Mouse (Mus musculus) midbrain, embryonic 11.5 days (tissue): Measurements from ENCODE around the gene Asap2. TPM values are rescaled to one million over a fixed set of nuclear protein-coding genes. Genes with fewer than 3 reads are reported as not detected.

Experiments used
- ATAC-seq: fragments of 200-750 bp; cut with Nextera tagmentation; 2 replicates; pipeline ENCODE4 v1.8.0; 2017; ENCODE audit warnings: moderate TSS enrichment, moderate library complexity; ENCODE audit not compliant: low FRiP score
- DNase-seq: peaks from one replicate; pipeline ENCODE4 v3.0.0; 2015; ENCODE audit warnings: low spot score; ENCODE audit errors: missing footprints
- H3K27ac ChIP-seq: fragments of 300-500 bp; sonication (generic); 2 replicates; pipeline ENCODE4 v1.5.1; 2014; ENCODE audit warnings: low read depth, low read length
- H3K27me3 ChIP-seq: fragments of 300-500 bp; sonication (generic); 2 replicates; pipeline ENCODE4 v1.6.1; 2014; ENCODE audit warnings: mild to moderate bottlenecking, low read length, moderate library complexity, mixed read lengths; ENCODE audit not compliant: control insufficient read depth, insufficient read depth
- H3K36me3 ChIP-seq: fragments of 300-500 bp; sonication (generic); 2 replicates; pipeline ENCODE4 v1.6.1; 2014; ENCODE audit warnings: mild to moderate bottlenecking, low read length, moderate library complexity, mixed read lengths; ENCODE audit not compliant: control insufficient read depth, insufficient read depth
- H3K4me1 ChIP-seq: fragments of 300-500 bp; sonication (generic); 2 replicates; pipeline ENCODE4 v1.6.1; 2014; ENCODE audit warnings: low read length; ENCODE audit not compliant: control insufficient read depth, insufficient read depth
- H3K4me2 ChIP-seq: fragments of 300-500 bp; sonication (generic); 2 replicates; pipeline ENCODE4 v1.6.1; 2014; ENCODE audit warnings: mild to moderate bottlenecking, moderate library complexity
- H3K4me3 ChIP-seq: fragments of 300-500 bp; sonication (generic); 2 replicates; pipeline ENCODE4 v1.5.1; 2014; ENCODE audit warnings: low read depth, low read length
- H3K9ac ChIP-seq: fragments of 300-500 bp; sonication (generic); 2 replicates; pipeline ENCODE4 v1.6.1; 2014; ENCODE audit warnings: low read length
- H3K9me3 ChIP-seq: fragments of 300-500 bp; sonication (generic); 2 replicates; pipeline ENCODE4 v1.6.1; 2016; ENCODE audit warnings: low read length; ENCODE audit not compliant: control insufficient read depth
- WGBS: fragments of 180-500 bp; shearing (Covaris S2); extraction: QIAGEN DNeasy Blood & Tissue Kit; methylation state at CpG from one replicate; pipeline ENCODE4 v1.1.7; 2014; 5-methylcytosine and 5-hydroxymethylcytosine counted together
- polyA plus RNA-seq: library from polyadenylated mRNA; unstranded; fragments of >200 nt; fragmentation: Nextera tagmentation; extraction: Ambion mirVana; gene quantifications from 2 replicates; pipeline ENCODE4 v1.2.1, GENCODE M21; 2014

Gene Asap2
- polyA plus RNA-seq, 1 experiment from 2014 or later = 16.0 TPM

GRCm38 (mm10) chr12:21227076-21227980 lies 237.1 kb downstream of the Asap2 start:
- no peaks in the 10 kb centered on the region for H3K27me3 ChIP-seq
- peaks cover 2% of the 10 kb centered on the region; the same call in 1 of the 2 replicates for H3K36me3 ChIP-seq
- 77% methylated on average over 6 of the region's 6 CpGs for WGBS
- H3K27ac ChIP-seq = no peak overlapping the region
- H3K4me3 ChIP-seq = no peak overlapping the region
- no peaks in the 10 kb centered on the region for H3K4me1 ChIP-seq
- H3K9ac ChIP-seq = no peak overlapping the region
- ATAC-seq (no peak), DNase-seq (no peak)
- no peak overlapping the region for H3K4me2 ChIP-seq
- H3K9me3 ChIP-seq = no peaks in the 10 kb centered on the region

GRCm38 (mm10) chr12:21228650-21229049 lies 238.4 kb downstream of the Asap2 start:
- no peak for DNase-seq
- H3K9me3 ChIP-seq = no peaks in the 10 kb centered on the region
- H3K9ac ChIP-seq = no peak overlapping the region
- peaks cover 2% of the 10 kb centered on the region; the same call in 1 of the 2 replicates for H3K36me3 ChIP-seq
- H3K27me3 ChIP-seq = no peaks in the 10 kb centered on the region
- no peak for ATAC-seq
- no peaks in the 10 kb centered on the region for H3K4me1 ChIP-seq
- no peak overlapping the region for H3K4me3 ChIP-seq
- 99% methylated on average over 4 of the region's 4 CpGs for WGBS
- H3K27ac ChIP-seq = no peak overlapping the region
- H3K4me2 ChIP-seq = no peak overlapping the region

GRCm38 (mm10) chr12:21229076-21229918 lies 239.0 kb downstream of the Asap2 start:
- Histone ChIP-seq H3K27ac (no peak overlapping the region), H3K27me3 (no peaks in the 10 kb centered on the region), H3K4me2 (no peak overlapping the region), H3K9ac (no peak overlapping the region), H3K9me3 (no peaks in the 10 kb centered on the region), H3K4me1 (no peaks in the 10 kb centered on the region), H3K4me3 (no peak overlapping the region), H3K36me3 (peaks cover 2% of the 10 kb centered on the region; the same call in 1 of the 2 replicates)
- DNase-seq = no peak
- ATAC-seq = peak; percentile 26; the same call in 1 of the 2 replicates
- 82% methylated on average over 17 of the region's 17 CpGs for WGBS

GRCm38 (mm10) chr12:21233727-21234126 lies 243.5 kb downstream of the Asap2 start:
- Histone ChIP-seq H3K4me2 (no peak overlapping the region), H3K9ac (no peak overlapping the region), H3K36me3 (peaks cover 4% of the 10 kb centered on the region), H3K27me3 (no peaks in the 10 kb centered on the region), H3K9me3 (no peaks in the 10 kb centered on the region), H3K4me3 (no peak overlapping the region), H3K27ac (no peak overlapping the region), H3K4me1 (no peaks in the 10 kb centered on the region)
- 86% methylated on average over 7 of the region's 7 CpGs for WGBS
- DNase-seq (no peak), ATAC-seq (no peak)

GRCm38 (mm10) chr12:21234560-21234959 lies 244.3 kb downstream of the Asap2 start:
- no peak overlapping the region for H3K4me3 ChIP-seq
- whole genome bisulfite sequencing = 90% methylated on average over 2 of the region's 2 CpGs
- H3K27ac ChIP-seq = no peak overlapping the region
- no peaks in the 10 kb centered on the region for H3K4me1 ChIP-seq
- DNase-seq (no peak), ATAC-seq (no peak)
- H3K9ac ChIP-seq = no peak overlapping the region
- H3K4me2 ChIP-seq = no peak overlapping the region
- H3K27me3 ChIP-seq = no peaks in the 10 kb centered on the region
- H3K9me3 ChIP-seq = no peaks in the 10 kb centered on the region
- peaks cover 9% of the 10 kb centered on the region for H3K36me3 ChIP-seq

- H3K27ac ChIP-seq = no peak overlapping the region
- H3K9ac ChIP-seq = no peak overlapping the region
- DNase-seq = no peak
- WGBS = 81% methylated on average over 3 of the region's 3 CpGs
- no peak overlapping the region for H3K4me3 ChIP-seq
- no peaks in the 10 kb centered on the region for H3K4me1 ChIP-seq
- no peaks in the 10 kb centered on the region for H3K27me3 ChIP-seq
- H3K4me2 ChIP-seq = no peak overlapping the region
- ATAC-seq = no peak
- H3K9me3 ChIP-seq = no peaks in the 10 kb centered on the region
- peaks cover 17% of the 10 kb centered on the region for H3K36me3 ChIP-seq
Observed at GRCm38 (mm10) chr12:21241965-21242364, 251.7 kb downstream of the Asap2 start.

- WGBS = 95% methylated on average over 11 of the region's 11 CpGs
- H3K27ac ChIP-seq = no peak overlapping the region
- DNase-seq (peak; percentile 56), ATAC-seq (no peak)
- no peaks in the 10 kb centered on the region for H3K9me3 ChIP-seq
- no peak overlapping the region for H3K9ac ChIP-seq
- no peaks in the 10 kb centered on the region for H3K27me3 ChIP-seq
- no peak overlapping the region for H3K4me2 ChIP-seq
- H3K4me1 ChIP-seq = no peaks in the 10 kb centered on the region
- no peak overlapping the region for H3K4me3 ChIP-seq
- H3K36me3 ChIP-seq = peaks cover 14% of the 10 kb centered on the region
Observed at GRCm38 (mm10) chr12:21244375-21244960, 254.2 kb downstream of the Asap2 start.

GRCm38 (mm10) chr12:21247711-21248392 lies 257.6 kb downstream of the Asap2 start:
- Histone ChIP-seq H3K4me3 (no peak overlapping the region), H3K36me3 (peaks cover 23% of the 10 kb centered on the region), H3K9ac (no peak overlapping the region), H3K27me3 (no peaks in the 10 kb centered on the region), H3K4me2 (no peak overlapping the region), H3K27ac (no peak overlapping the region), H3K4me1 (no peaks in the 10 kb centered on the region), H3K9me3 (no peaks in the 10 kb centered on the region)
- ATAC-seq (no peak), DNase-seq (peak; percentile 64)
- WGBS = 83% methylated on average over 7 of the region's 7 CpGs
